ENCODE assay signal across 12 mouse cellular contexts in genomic region chr6:126806783-126807182, GRCm38 (mm10). TPM values are rescaled to one million over a fixed set of nuclear protein-coding genes. Genes with fewer than 3 reads are reported as not detected.
A peak's percentile ranks its signal among the peaks of the same experiment; 100 is the strongest.
DNase-seq lines count a peak whose midpoint lies in the region; ATAC-seq and TF ChIP-seq lines count a peak whose summit lies in the region.
"Had no signal": no experiment of that assay in that cellular context is flagged by ENCODE, and none has a peak within 500 bp of the region (broad histone marks: within the 10 kb centered on the region; RNA-seq: fewer than 3 reads in every experiment).

No protein-coding gene starts in this region.

- intact Hi-C loops in gastrocnemius, adult 2 months (cut with DNase I): no loop called here

- no peak overlapping the region for H3K4me2 ChIP-seq in lung, postnatal 0 days (replicated peaks; ENCODE audit: low read depth, low read length)
- no peak overlapping the region for H3K4me2 ChIP-seq in stomach, postnatal 0 days (replicated peaks; ENCODE audit: low read depth)
- H3K4me2 ChIP-seq: embryonic facial prominence, embryonic 13.5 days; heart, embryonic 11.5 days; liver, embryonic 15.5 days had no signal

- H3K36me3 ChIP-seq in lung, postnatal 0 days (ENCODE audit: insufficient read depth, low read length): no peaks in the 10 kb centered on the region
- no peaks in the 10 kb centered on the region for H3K36me3 ChIP-seq in stomach, postnatal 0 days (ENCODE audit: control insufficient read depth, insufficient read depth, low read length)
- H3K36me3 ChIP-seq: embryonic facial prominence, embryonic 13.5 days; liver, embryonic 15.5 days had no signal

- H3K9me3 ChIP-seq in lung, postnatal 0 days (ENCODE audit: low read length): no peaks in the 10 kb centered on the region
- H3K9me3 ChIP-seq in stomach, postnatal 0 days (ENCODE audit: control insufficient read depth, low read length): no peaks in the 10 kb centered on the region
- H3K9me3 ChIP-seq: embryonic facial prominence, embryonic 13.5 days; liver, embryonic 15.5 days had no signal

- H3K27me3 ChIP-seq in lung, postnatal 0 days (replicated peaks; ENCODE audit: insufficient read depth, low read length): no peaks in the 10 kb centered on the region
- no peaks in the 10 kb centered on the region for H3K27me3 ChIP-seq in stomach, postnatal 0 days (ENCODE audit: control insufficient read depth, insufficient read depth, low read length)
- H3K27me3 ChIP-seq: embryonic facial prominence, embryonic 13.5 days; liver, embryonic 15.5 days had no signal

- TF ChIP-seq EP300 in lung, postnatal 0 days (IDR thresholded peaks at IDR 0.05): no peak
- TF ChIP-seq EP300 in stomach, postnatal 0 days (optimal IDR thresholded peaks at IDR 0.05): no peak

- WGBS in lung, postnatal 0 days: 82% methylated on average over 3 of the region's 3 CpGs
- WGBS in stomach, postnatal 0 days: 82% methylated on average over 3 of the region's 3 CpGs

- peak; percentile 35; the same call in 1 of the 2 replicates for TF ChIP-seq CTCF in gastrocnemius, adult 2 months (IDR thresholded peaks at IDR 0.05)
- peak; percentile 32; the same call in 1 of the 2 replicates for TF ChIP-seq CTCF in lung, postnatal 0 days (IDR thresholded peaks at IDR 0.05)
- peak; percentile 43 for TF ChIP-seq CTCF in stomach, postnatal 0 days (IDR thresholded peaks at IDR 0.05; ENCODE audit: low read depth)

- no peak overlapping the region for H3K9ac ChIP-seq in lung, postnatal 0 days (replicated peaks; ENCODE audit: low read depth)
- H3K9ac ChIP-seq in stomach, postnatal 0 days (ENCODE audit: low read length): no peak overlapping the region
- H3K9ac ChIP-seq: embryonic facial prominence, embryonic 13.5 days; liver, embryonic 15.5 days had no signal

- H3K4me1 ChIP-seq in lung, postnatal 0 days (ENCODE audit: insufficient read depth, low read depth, low read length): no peaks in the 10 kb centered on the region
- H3K4me1 ChIP-seq in stomach, postnatal 0 days (replicated peaks; ENCODE audit: control insufficient read depth, insufficient read depth): no peaks in the 10 kb centered on the region
- H3K4me1 ChIP-seq: embryonic facial prominence, embryonic 13.5 days; liver, embryonic 15.5 days had no signal

- no peak for ATAC-seq in lung, postnatal 0 days
- no peak for ATAC-seq in stomach, postnatal 0 days (ENCODE audit: low FRiP score, low TSS enrichment)
- ATAC-seq: hindbrain, embryonic 16.5 days had no signal

- H3K4me3 ChIP-seq in gastrocnemius, adult 2 months: no peak overlapping the region
- H3K4me3 ChIP-seq in lung, postnatal 0 days (ENCODE audit: low read depth, low read length): no peak overlapping the region
- no peak overlapping the region for H3K4me3 ChIP-seq in stomach, postnatal 0 days (ENCODE audit: low read depth, low read length)
- H3K4me3 ChIP-seq: embryonic facial prominence, embryonic 13.5 days; liver, embryonic 15.5 days had no signal

- no peak overlapping the region for H3K27ac ChIP-seq in gastrocnemius, adult 2 months
- no peak overlapping the region for H3K27ac ChIP-seq in lung, postnatal 0 days (ENCODE audit: low read length)
- H3K27ac ChIP-seq in stomach, postnatal 0 days (replicated peaks): no peak overlapping the region
- H3K27ac ChIP-seq: embryonic facial prominence, embryonic 13.5 days; liver, embryonic 15.5 days had no signal

- no peak for DNase-seq in gastrocnemius, adult 2 months
- no peak for DNase-seq in gastrocnemius, postnatal 25 days
- no peak for DNase-seq in lung, postnatal 0 days (ENCODE audit: low spot score)
- no peak for DNase-seq in lung, adult 18-20 months
- DNase-seq in NIH3T3 (ENCODE audit: low read depth): peak; percentile 34
- DNase-seq in stomach, postnatal 0 days (ENCODE audit: low spot score): no peak
- DNase-seq in layer of hippocampus, adult 9-11 months: no peak
- no peak for DNase-seq in adrenal gland, adult 8-10 months

RNA-seq across cellular contexts. Expression of gene Ndufa9, which starts 42.2 kb away (rescaled TPM):
- 100 to 1,000 TPM; 283 to 396 TPM for total RNA-seq in gastrocnemius, adult 2 months (2021)
- total RNA-seq in gastrocnemius, postnatal 25 days (2021): 100 to 1,000 TPM; 327 to 356 TPM
- polyA plus RNA-seq in lung, postnatal 0 days (2015; fragmentation: Nextera tagmentation; extraction: Ambion mirVana): 136 and 141 TPM in 2 replicates
- polyA plus RNA-seq in stomach, postnatal 0 days (2015; fragmentation: Nextera tagmentation; extraction: Ambion mirVana): 233 and 234 TPM in 2 replicates
- 100 to 1,000 TPM; 161 to 212 (median 180) TPM for total RNA-seq in adrenal gland, adult 8-10 months (2022)

RNA-seq across cellular contexts. Expression of gene Akap3, which starts 46.1 kb away (rescaled TPM):
- not detected for total RNA-seq in gastrocnemius, adult 2 months (2021)
- not detected for total RNA-seq in gastrocnemius, postnatal 25 days (2021)
- not detected in 2 replicates for polyA plus RNA-seq in lung, postnatal 0 days (2015; fragmentation: Nextera tagmentation; extraction: Ambion mirVana)
- not detected in 2 replicates for polyA plus RNA-seq in stomach, postnatal 0 days (2015; fragmentation: Nextera tagmentation; extraction: Ambion mirVana)
- not detected for total RNA-seq in adrenal gland, adult 8-10 months (2022)
- polyA plus RNA-seq: embryonic facial prominence, embryonic 13.5 days; heart, embryonic 11.5 days; liver, embryonic 15.5 days had no signal
